Mouse (Mus musculus) MN1 (cell line): ENCODE measurements at regions not wholly inside any gene's neighbourhood (a gene's known extent, or its start where the extent isn't known, plus 50 kb on each side); places are given as distances from the start of the nearest gene placed in this dataset.
"Not testable (repeated sequence)": the region's sequence is repeated elsewhere in the genome, so short reads cannot be mapped to it uniquely, and the experiment has no call there.

Experiments used
- DNase-seq: peaks from one replicate; pipeline ENCODE4 v3.0.0-alpha.2; 2016; ENCODE audit warnings: low spot score

GRCm38 (mm10) chr12:77854281-77855075 is 339.6 kb upstream of the Gm6657 start:
- peak; percentile 63 for DNase-seq

GRCm38 (mm10) chr12:77855796-77856195 is 338.2 kb upstream of the Gm6657 start:
- peak; percentile 56 for DNase-seq

GRCm38 (mm10) chr12:77857281-77857680 is 336.8 kb upstream of the Gm6657 start:
- no peak for DNase-seq

GRCm38 (mm10) chr12:77860769-77861557 is 333.1 kb upstream of the Gm6657 start:
- DNase-seq = peak; percentile 43

- DNase-seq = no peak
Observed at GRCm38 (mm10) chr12:77867947-77868495, 326.0 kb upstream of the Gm6657 start.

- no peak for DNase-seq
Observed at GRCm38 (mm10) chr12:77869296-77869695, 324.7 kb upstream of the Gm6657 start.

GRCm38 (mm10) chr12:77887335-77887734 is 306.7 kb upstream of the Gm6657 start:
- no peak for DNase-seq

GRCm38 (mm10) chr12:77891452-77891851 is 302.6 kb upstream of the Gm6657 start:
- DNase-seq = no peak

GRCm38 (mm10) chr12:77894238-77894637 is 299.8 kb upstream of the Gm6657 start:
- DNase-seq = no peak

GRCm38 (mm10) chr12:77895508-77895907 is 298.5 kb upstream of the Gm6657 start:
- no peak for DNase-seq

GRCm38 (mm10) chr12:77898974-77899373 is 295.1 kb upstream of the Gm6657 start:
- DNase-seq = not testable (repeated sequence)

- DNase-seq = no peak
Observed at GRCm38 (mm10) chr12:77901254-77901653, 292.8 kb upstream of the Gm6657 start.

- no peak for DNase-seq
Observed at GRCm38 (mm10) chr12:77912863-77913554, 281.0 kb upstream of the Gm6657 start.

GRCm38 (mm10) chr12:77928729-77929128 is 265.3 kb upstream of the Gm6657 start:
- DNase-seq = no peak

GRCm38 (mm10) chr12:77929571-77929970 is 264.5 kb upstream of the Gm6657 start:
- no peak for DNase-seq

GRCm38 (mm10) chr12:77943960-77944359 is 250.1 kb upstream of the Gm6657 start:
- DNase-seq = no peak

GRCm38 (mm10) chr12:77949474-77950017 is 244.5 kb upstream of the Gm6657 start:
- DNase-seq = peak; percentile 61

- DNase-seq = no peak
Observed at GRCm38 (mm10) chr12:77952492-77952891, 241.6 kb upstream of the Gm6657 start.

GRCm38 (mm10) chr12:77962631-77963030 is 231.4 kb upstream of the Gm6657 start:
- DNase-seq = no peak

GRCm38 (mm10) chr12:77968543-77968942 is 225.5 kb upstream of the Gm6657 start:
- DNase-seq = no peak

GRCm38 (mm10) chr12:77970026-77970425 is 224.0 kb upstream of the Gm6657 start:
- DNase-seq = peak; percentile 58

GRCm38 (mm10) chr12:77972165-77972564 is 221.9 kb upstream of the Gm6657 start:
- DNase-seq = peak; percentile 60
